Mouse (Mus musculus) erythroblast, embryonic 14.5 days (primary cell): Measurements from ENCODE around the gene Mpo. TPM values are rescaled to one million over a fixed set of nuclear protein-coding genes. Genes with fewer than 3 reads are reported as not detected.

Experiments used
- H3K27me3 ChIP-seq: 2 replicates; pipeline ENCODE4 v1.6.1; 2012; ENCODE audit warnings: inconsistent platforms; ENCODE audit not compliant: control insufficient read depth
- H3K36me3 ChIP-seq: 2 replicates; pipeline ENCODE4 v1.6.1; 2012; ENCODE audit warnings: mild to moderate bottlenecking, inconsistent platforms; ENCODE audit not compliant: control insufficient read depth
- H3K4me1 ChIP-seq: 2 replicates; pipeline ENCODE4 v1.6.1; 2012; ENCODE audit warnings: inconsistent platforms; ENCODE audit not compliant: control insufficient read depth
- H3K4me3 ChIP-seq: replicated peaks from 2 replicates; pipeline ENCODE3; 2012; ENCODE audit warnings: moderate library complexity, mild to moderate bottlenecking, inconsistent platforms
- H3K9me3 ChIP-seq: 2 replicates; pipeline ENCODE4 v1.6.1; 2012; ENCODE audit warnings: low read length, inconsistent platforms, mixed read lengths; ENCODE audit not compliant: control insufficient read depth
- GATA1 ChIP-seq: IDR thresholded peaks from 2 replicates; pipeline ENCODE4 v1.6.1; 2012; ENCODE audit warnings: low read length, inconsistent platforms, mixed read lengths
- TAL1 ChIP-seq: IDR thresholded peaks from 3 replicates; pipeline ENCODE4 v1.6.1; 2012; ENCODE audit warnings: low read length, inconsistent platforms, mixed read lengths
- polyA plus RNA-seq: library from polyadenylated mRNA; stranded (reverse); fragments of >175 nt; gene quantifications from 2 replicates; pipeline ENCODE4 v1.2.3, GENCODE M21; 2012

The Mpo gene
- 3.6 and 4.5 TPM in 2 replicates for polyA plus RNA-seq

DNA sequence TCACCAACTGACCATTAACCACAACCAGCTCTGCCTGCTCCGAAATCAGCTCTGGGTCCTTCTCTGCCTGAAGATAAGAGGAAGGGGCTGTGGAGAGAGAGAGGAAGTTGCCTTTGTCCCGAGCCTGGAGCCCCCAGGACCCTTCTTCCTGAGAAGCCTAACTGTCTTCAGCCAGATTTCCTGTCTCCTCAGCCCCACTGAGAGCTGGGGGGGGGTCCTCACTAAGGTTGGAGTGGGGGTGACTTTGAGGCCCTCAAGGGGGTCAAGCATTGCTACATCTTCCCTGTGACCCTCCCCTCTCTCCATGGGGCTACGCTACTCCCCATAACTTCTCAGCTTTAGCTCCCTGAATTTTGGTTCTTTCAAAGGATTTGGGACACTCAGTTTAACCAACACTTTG is at the start of gene Mpo:
Mpo (plus strand) TSS at position 122 of the 400 bp plus-strand sequence.
- no peak for TF ChIP-seq GATA1
- no peak for TF ChIP-seq TAL1
- no peak within 1 kb of the TSS for H3K4me3 ChIP-seq
- no peaks in the 10 kb centered on the region for H3K36me3 ChIP-seq
- peaks cover 10% of the 10 kb centered on the region for H3K27me3 ChIP-seq
- no peaks in the 10 kb centered on the region for H3K9me3 ChIP-seq
- no peaks in the 10 kb centered on the region for H3K4me1 ChIP-seq

- TF ChIP-seq GATA1 (no peak), TAL1 (no peak)
- Histone ChIP-seq H3K4me3 (no peak overlapping the region), H3K36me3 (peaks cover 92% of the 10 kb centered on the region), H3K9me3 (no peaks in the 10 kb centered on the region), H3K27me3 (no peaks in the 10 kb centered on the region), H3K4me1 (peaks cover 59% of the 10 kb centered on the region)
These were observed 49.7 kb upstream of the Mpo start for GRCm38 (mm10) chr11:87743691-87744090.

- Histone ChIP-seq H3K9me3 (no peaks in the 10 kb centered on the region), H3K36me3 (peaks cover 79% of the 10 kb centered on the region)
These were observed 48.4 kb upstream of the Mpo start for GRCm38 (mm10) chr11:87744964-87745363.

DNA sequence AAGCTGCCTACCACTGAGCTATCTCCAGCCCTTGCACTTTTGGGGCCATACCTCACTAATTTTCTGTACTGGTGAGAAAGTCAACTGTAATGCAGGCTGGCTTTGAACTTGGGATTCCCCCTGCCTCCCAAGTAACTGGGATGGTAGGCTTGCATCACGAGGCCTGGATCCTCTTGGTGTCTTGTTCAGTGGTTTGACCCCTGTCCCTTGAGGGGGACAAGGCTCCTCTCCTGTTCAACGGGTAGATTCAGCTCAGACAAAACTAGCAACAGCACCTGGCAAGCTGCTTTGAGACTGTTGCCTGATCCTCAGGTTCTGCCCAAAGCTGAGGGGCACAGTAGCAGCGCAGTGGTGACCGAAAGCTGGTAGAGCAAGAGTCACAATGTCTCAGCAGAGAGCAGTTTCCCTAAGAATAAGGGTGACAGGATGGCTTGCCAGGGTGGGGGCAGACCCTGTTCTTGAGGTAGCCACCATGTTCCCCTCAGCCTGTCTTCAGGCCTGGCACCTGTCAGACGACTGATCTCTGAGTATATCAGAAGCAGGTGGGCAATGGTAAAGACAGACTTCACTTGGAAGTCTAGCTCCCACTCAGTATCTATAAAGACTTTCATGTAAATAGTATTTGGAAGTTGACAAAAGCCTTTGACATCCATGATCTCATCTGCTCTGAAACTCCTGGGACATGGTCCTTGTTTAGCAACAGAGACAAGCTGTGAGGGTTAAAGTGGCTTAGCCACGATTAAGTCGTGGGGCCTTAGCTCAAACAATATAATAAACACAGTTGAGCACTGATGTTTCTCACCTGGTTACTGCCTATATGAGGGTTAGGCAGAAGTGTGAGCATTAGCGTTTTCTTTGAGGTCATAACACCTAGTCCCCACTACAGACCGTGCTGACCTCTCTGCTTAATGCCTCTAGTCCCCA is 47.5 kb upstream of the Mpo start:
- no peak overlapping the region for H3K4me3 ChIP-seq
- H3K36me3 ChIP-seq: peaks cover 70% of the 10 kb centered on the region
- no peak for TF ChIP-seq GATA1
- no peak for TF ChIP-seq TAL1
- H3K27me3 ChIP-seq: no peaks in the 10 kb centered on the region
- peaks cover 68% of the 10 kb centered on the region for H3K4me1 ChIP-seq
- H3K9me3 ChIP-seq: no peaks in the 10 kb centered on the region

More at GRCm38 (mm10) chr11:87744964-87745363, 48.4 kb upstream of the Mpo start:
- TF ChIP-seq TAL1: no peak
- TF ChIP-seq GATA1: no peak
- Histone ChIP-seq H3K27me3 (no peaks in the 10 kb centered on the region), H3K4me3 (no peak overlapping the region), H3K4me1 (peaks cover 64% of the 10 kb centered on the region)

GRCm38 (mm10) chr11:87747312-87747711 is 46.1 kb upstream of the Mpo start:
- H3K9me3 ChIP-seq: no peaks in the 10 kb centered on the region
- peaks cover 68% of the 10 kb centered on the region for H3K36me3 ChIP-seq
- H3K27me3 ChIP-seq: no peaks in the 10 kb centered on the region
- H3K4me3 ChIP-seq: no peak overlapping the region
- no peak for TF ChIP-seq TAL1
- no peak for TF ChIP-seq GATA1
- peaks cover 79% of the 10 kb centered on the region for H3K4me1 ChIP-seq

DNA sequence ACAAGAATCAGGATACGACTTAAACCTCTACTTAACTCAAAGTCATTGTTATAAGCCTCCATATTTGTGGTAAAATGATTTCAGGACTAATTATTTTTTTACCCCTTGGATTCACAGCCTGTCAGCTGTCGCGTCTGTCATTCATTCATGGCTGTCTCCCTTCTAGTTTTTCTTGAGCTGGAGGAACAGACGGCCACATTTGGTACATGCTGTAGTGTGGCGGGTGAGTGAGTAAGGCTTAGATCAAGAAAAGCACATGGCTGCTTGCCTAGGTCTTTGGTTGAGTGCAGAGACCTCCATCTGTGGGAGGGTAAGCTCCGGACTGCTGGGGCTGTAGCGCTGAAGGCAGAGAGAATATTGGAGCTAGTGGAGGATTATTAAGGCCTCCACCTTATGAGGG is 45.7 kb upstream of the Mpo start:
- Histone ChIP-seq H3K4me1 (peaks cover 82% of the 10 kb centered on the region), H3K9me3 (no peaks in the 10 kb centered on the region), H3K27me3 (no peaks in the 10 kb centered on the region), H3K4me3 (peak overlapping the region; percentile 68), H3K36me3 (peaks cover 64% of the 10 kb centered on the region)
- TF ChIP-seq TAL1 (no peak), GATA1 (no peak)

GRCm38 (mm10) chr11:87748132-87749119 is 45.0 kb upstream of the Mpo start:
- Histone ChIP-seq H3K27me3 (no peaks in the 10 kb centered on the region), H3K9me3 (no peaks in the 10 kb centered on the region), H3K4me1 (peaks cover 89% of the 10 kb centered on the region), H3K4me3 (peak overlapping the region; percentile 68), H3K36me3 (peaks cover 61% of the 10 kb centered on the region)
- TF ChIP-seq GATA1: no peak
- no peak for TF ChIP-seq TAL1

GRCm38 (mm10) chr11:87749192-87750042 is 44.0 kb upstream of the Mpo start:
- Histone ChIP-seq H3K4me3 (peak overlapping the region; percentile 68), H3K4me1 (peaks cover 96% of the 10 kb centered on the region), H3K9me3 (no peaks in the 10 kb centered on the region), H3K27me3 (no peaks in the 10 kb centered on the region), H3K36me3 (peaks cover 51% of the 10 kb centered on the region)
- TF ChIP-seq GATA1 (no peak), TAL1 (no peak)
